ENCODE assay signal across 28 mouse cellular contexts in the genomic region with DNA sequence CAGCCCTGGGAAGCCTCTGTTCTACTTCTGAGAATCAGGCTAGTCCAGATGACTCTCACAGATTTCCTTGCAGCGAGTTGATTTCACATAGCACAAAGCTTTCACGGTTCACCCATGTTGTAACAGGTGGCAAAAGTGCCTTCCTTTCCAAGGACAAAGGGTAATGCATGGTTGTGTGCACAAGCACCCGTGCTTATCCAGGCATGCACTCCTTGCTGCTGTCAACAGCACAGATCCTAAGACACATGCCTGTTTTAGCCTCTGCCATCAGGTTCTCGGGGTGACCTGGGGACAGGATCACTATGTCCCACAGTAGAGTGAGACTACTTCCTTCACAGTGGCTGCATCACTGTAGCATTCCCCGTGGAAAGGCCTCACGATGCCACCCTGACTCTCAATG.
DNase-seq lines count a peak whose midpoint lies in the region; ATAC-seq and TF ChIP-seq lines count a peak whose summit lies in the region.
"Had no signal": no experiment of that assay in that cellular context is flagged by ENCODE, and none has a peak within 500 bp of the region (broad histone marks: within the 10 kb centered on the region; RNA-seq: fewer than 3 reads in every experiment).

No protein-coding gene starts in this region.

- in situ Hi-C loops in Patski (cut with MboI; ENCODE audit: low pct_unique_long_range_greater_than_20kb) = no loop called here

- CTCF ChIA-PET in Patski (lab: Charles Lee) = interaction anchor here (5.2 kb wide), 1 partner anchor 15 kb away, joined by 21 read pairs; no protein-coding TSS in a partner anchor

- DNase-seq in kidney, adult 11 months = peak; percentile 63
- DNase-seq in kidney, postnatal 10 days = no peak
- DNase-seq in Patski (ENCODE audit: low read depth, low spot score) = no peak
- peak; percentile 66 for DNase-seq in kidney, adult 9 months
- peak; percentile 59 for DNase-seq in kidney, postnatal 14 days
- no peak for DNase-seq in embryo, embryonic 10.5 days (ENCODE audit: low spot score)
- no peak for DNase-seq in lung, postnatal 10 days
- DNase-seq: adrenal gland, adult 8-10 months; B cell, adult 2 months; cerebellum, adult 2 months; cerebellum, postnatal 14 days; forebrain, postnatal 0 days; gastrocnemius, postnatal 10 days; heart, postnatal 36 days; layer of hippocampus, postnatal 36 days; left cerebral cortex, postnatal 4 days; liver, postnatal 0 days; right cerebral cortex, postnatal 14 days; thymus, adult 18-20 months; thymus, postnatal 25 days had no signal

- ATAC-seq in Patski = peak; percentile 55
- ATAC-seq: activated CD4-positive, CD25-positive, alpha-beta regulatory T cell, adult 4 months; forebrain, postnatal 0 days; intestine, embryonic 16.5 days; liver, embryonic 12.5 days; liver, postnatal 0 days; midbrain, embryonic 13.5 days had no signal

- no peak for TF ChIP-seq CTCF in Patski (IDR thresholded peaks at IDR 0.05)

- H3K27me3 ChIP-seq in Patski = no peaks in the 10 kb centered on the region
- H3K27me3 ChIP-seq: embryonic facial prominence, embryonic 15.5 days; forebrain, embryonic 12.5 days; hindbrain, embryonic 13.5 days; liver, embryonic 12.5 days; midbrain, embryonic 13.5 days; stomach, embryonic 15.5 days had no signal

- POLR2A ChIA-PET in Patski (lab: Charles Lee) = no interaction called here

Comparison
In these comparisons a context has a peak if more than half of its experiments do, and no peak if none do; other contexts are left out.
1. DNase-seq: peak in kidney, adult 11 months (single experiment), kidney, adult 9 months (single experiment) and kidney, postnatal 14 days (single experiment); none in kidney, postnatal 10 days (single experiment), Patski (single experiment), embryo, embryonic 10.5 days (single experiment) and lung, postnatal 10 days (single experiment).